Mouse (Mus musculus): ENCODE results near the gene Mrpl43.
"Not testable (repeated sequence)": the region's sequence is repeated elsewhere in the genome, so short reads cannot be mapped to it uniquely, and the experiment has no call there.

The Mrpl43 gene

GRCm38 (mm10) chr19:45005957-45006712 lies at the start of gene Mrpl43:
Gene Mrpl43 (minus strand): TSS chr19:45006442.
- peak; percentile 94 for DNase-seq (ENCODE audit: low read depth, low spot score)

GRCm38 (mm10) chr19:45054892-45055690 lies 48.8 kb upstream of the Mrpl43 start:
- DNase-seq (ENCODE audit: low read depth, low spot score) = no peak

- DNase-seq (ENCODE audit: low read depth, low spot score) = no peak
Observed at GRCm38 (mm10) chr19:45053451-45053850, 47.2 kb upstream of the Mrpl43 start.

- DNase-seq (ENCODE audit: low read depth, low spot score) = no peak
Observed at GRCm38 (mm10) chr19:45049523-45049922, 43.3 kb upstream of the Mrpl43 start.

- DNase-seq (ENCODE audit: low read depth, low spot score) = no peak
Observed at GRCm38 (mm10) chr19:45048644-45049365, 42.6 kb upstream of the Mrpl43 start.

GRCm38 (mm10) chr19:45047935-45048643 lies 41.8 kb upstream of the Mrpl43 start:
- no peak for DNase-seq (ENCODE audit: low read depth, low spot score)

- peak; percentile 92 for DNase-seq (ENCODE audit: low read depth, low spot score)
Observed at GRCm38 (mm10) chr19:45047417-45047934, 41.2 kb upstream of the Mrpl43 start, which contains the start of gene Sfxn3. Gene Sfxn3 (plus strand): TSS chr19:45047503.

GRCm38 (mm10) chr19:45046523-45047321 lies 40.5 kb upstream of the Mrpl43 start:
- peak; percentile 91 for DNase-seq (ENCODE audit: low read depth, low spot score)

- no peak for DNase-seq (ENCODE audit: low read depth, low spot score)
Observed at GRCm38 (mm10) chr19:45045651-45046050, 39.4 kb upstream of the Mrpl43 start, which contains the start of gene Pdzd7. Gene Pdzd7 (minus strand): TSS chr19:45045717.

GRCm38 (mm10) chr19:45045236-45045635 lies 39.0 kb upstream of the Mrpl43 start:
- no peak for DNase-seq (ENCODE audit: low read depth, low spot score)

- peak; percentile 12 for DNase-seq (ENCODE audit: low read depth, low spot score)
Observed at GRCm38 (mm10) chr19:45044389-45044927, 38.2 kb upstream of the Mrpl43 start.

- DNase-seq (ENCODE audit: low read depth, low spot score) = no peak
Observed at GRCm38 (mm10) chr19:45040214-45040613, 34.0 kb upstream of the Mrpl43 start.

- DNase-seq (ENCODE audit: low read depth, low spot score) = not testable (repeated sequence)
Observed at GRCm38 (mm10) chr19:45038198-45038597, 32.0 kb upstream of the Mrpl43 start.

- peak; percentile 66 for DNase-seq (ENCODE audit: low read depth, low spot score)
Observed at GRCm38 (mm10) chr19:45036867-45037266, 30.6 kb upstream of the Mrpl43 start.

- peak; percentile 26 for DNase-seq (ENCODE audit: low read depth, low spot score)
Observed at GRCm38 (mm10) chr19:45032570-45033332, 26.5 kb upstream of the Mrpl43 start.

- DNase-seq (ENCODE audit: low read depth, low spot score) = peak; percentile 70
Observed at GRCm38 (mm10) chr19:45031780-45032179, 25.5 kb upstream of the Mrpl43 start.

- DNase-seq (ENCODE audit: low read depth, low spot score) = peak; percentile 85
Observed at GRCm38 (mm10) chr19:45030746-45031693, 24.8 kb upstream of the Mrpl43 start.

- DNase-seq (ENCODE audit: low read depth, low spot score) = peak; percentile 78
Observed at GRCm38 (mm10) chr19:45030111-45030510, 23.9 kb upstream of the Mrpl43 start.

Data from A20 (cell line).